Mouse (Mus musculus): Measurements from ENCODE around the gene Jade3.

- no peak for TF ChIP-seq CTCF (IDR thresholded peaks at IDR 0.05; ENCODE audit: low read depth)
- TF ChIP-seq EP300 (IDR thresholded peaks at IDR 0.05; ENCODE audit: low read depth), result no peak
Observed at GRCm38 (mm10) chrX:20418461-20418860, 7.0 kb upstream of the Jade3 start.
